Mouse (Mus musculus) liver, adult 2 months (tissue): ENCODE measurements around the gene Vav1.

Experiments
- CTCF ChIP-seq: fragments of 200-500 bp; IDR thresholded peaks from 2 replicates; pipeline ENCODE4 v1.5.1; 2011; ENCODE audit warnings: low read depth, low read length, control low read depth
- POLR2A ChIP-seq: fragments of 200-500 bp; IDR thresholded peaks from 2 replicates; pipeline ENCODE4 v1.6.1; 2011; ENCODE audit warnings: low read length, control low read depth; ENCODE audit not compliant: insufficient read depth; ENCODE audit errors: extremely low read depth

DNA sequence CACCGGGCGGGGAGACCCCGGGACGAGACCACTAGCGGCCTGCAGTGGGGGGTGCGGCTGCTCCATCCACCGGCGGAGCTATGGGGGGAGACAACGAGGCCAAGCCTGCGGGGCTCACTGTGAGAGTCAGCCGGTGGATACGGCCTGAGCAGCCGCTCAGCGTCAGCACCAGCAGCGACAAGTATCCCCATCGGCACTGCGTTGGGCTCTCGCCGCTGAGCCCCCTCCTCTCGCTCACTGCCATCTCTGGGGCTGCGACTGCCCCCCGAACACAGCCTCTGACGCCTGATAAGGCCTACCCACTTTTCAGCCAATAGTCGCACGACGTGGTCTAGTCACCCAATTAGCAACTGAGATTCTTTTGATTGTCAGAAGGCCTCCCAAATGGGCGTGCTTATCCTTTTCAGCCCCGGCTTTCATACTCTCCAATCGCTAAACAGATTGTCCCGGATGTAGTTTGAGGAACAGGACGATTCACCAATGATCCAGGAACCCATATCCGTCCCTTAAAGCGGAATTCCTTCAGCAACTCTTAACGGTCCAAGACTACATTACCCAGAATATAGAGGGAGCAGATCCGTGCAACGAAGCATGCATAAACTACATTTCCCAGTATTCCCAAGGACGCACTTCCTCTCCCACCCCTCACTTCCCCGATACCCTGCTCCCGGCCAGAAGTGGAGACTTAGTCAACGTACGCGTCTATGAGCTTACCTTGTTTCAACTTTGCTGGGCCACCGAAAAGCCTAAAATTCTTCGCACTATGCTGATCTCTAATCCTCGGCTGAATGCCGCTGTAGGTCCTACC is 31.3 kb upstream of the Vav1 start:
- TF ChIP-seq CTCF (no peak), POLR2A (peak; percentile 58)
